Mouse (Mus musculus) heart, embryonic 10.5 days (tissue): ENCODE measurements around the gene Mxra8. TPM values are rescaled to one million over a fixed set of nuclear protein-coding genes. Genes with fewer than 3 reads are reported as not detected.

Experiments used
- DNase-seq: peaks from one replicate; pipeline ENCODE4 v3.0.0-alpha.2; 2017; ENCODE audit warnings: low spot score
- H3K27ac ChIP-seq: fragments of 300-500 bp; sonication (generic); 2 replicates; pipeline ENCODE4 v1.5.1; 2016; ENCODE audit warnings: mild to moderate bottlenecking
- H3K27me3 ChIP-seq: fragments of 300-500 bp; sonication (generic); 2 replicates; pipeline ENCODE4 v1.6.1; 2016; ENCODE audit warnings: mild to moderate bottlenecking; ENCODE audit not compliant: poor library complexity, insufficient read depth, severe bottlenecking
- H3K36me3 ChIP-seq: fragments of 300-500 bp; sonication (generic); 2 replicates; pipeline ENCODE4 v1.6.1; 2016; ENCODE audit warnings: mild to moderate bottlenecking, moderate library complexity
- H3K4me1 ChIP-seq: fragments of 300-500 bp; sonication (generic); 2 replicates; pipeline ENCODE4 v1.6.1; 2016; ENCODE audit warnings: mild to moderate bottlenecking
- H3K4me3 ChIP-seq: fragments of 300-500 bp; sonication (generic); 2 replicates; pipeline ENCODE4 v1.5.1; 2016; ENCODE audit warnings: mild to moderate bottlenecking, moderate library complexity
- H3K9me3 ChIP-seq: fragments of 300-500 bp; sonication (generic); 2 replicates; pipeline ENCODE4 v1.6.1; 2016; ENCODE audit warnings: mild to moderate bottlenecking, moderate library complexity
- WGBS: fragments of 180-500 bp; shearing (Covaris S2); methylation state at CpG from one replicate; pipeline ENCODE4 v1.1.7; 2016; 5-methylcytosine and 5-hydroxymethylcytosine counted together
- polyA plus RNA-seq: library from polyadenylated mRNA; unstranded; fragments of >200 nt; fragmentation: Nextera tagmentation; extraction: Ambion mirVana; gene quantifications from 2 replicates; pipeline ENCODE4 v1.2.1, GENCODE M21; 2016

Gene Mxra8
- polyA plus RNA-seq, 1 experiment from 2014 or later: 50.5 TPM

DNA sequence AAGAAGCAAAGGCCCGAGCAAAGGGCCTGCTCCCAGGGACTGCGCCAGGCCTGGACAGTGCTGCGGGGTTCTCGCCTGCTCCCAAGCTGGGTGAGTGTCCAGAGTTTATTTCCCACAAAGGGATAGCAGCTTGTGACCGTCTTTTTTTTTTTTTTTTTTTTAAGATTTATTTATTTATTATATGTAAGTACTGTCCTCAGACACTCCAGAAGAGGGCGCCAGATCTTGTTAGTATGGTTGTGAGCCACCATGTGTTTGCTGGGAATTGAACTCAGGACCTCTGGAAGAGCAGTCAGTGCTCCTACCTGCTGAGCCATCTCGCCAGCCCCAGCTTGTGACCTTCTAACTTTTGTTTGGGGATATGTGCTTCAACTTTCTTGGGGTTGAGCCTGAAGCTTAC, 18.5 kb upstream of the Mxra8 start:
- DNase-seq: no peak
- no peak overlapping the region for H3K4me3 ChIP-seq
- no peaks in the 10 kb centered on the region for H3K9me3 ChIP-seq
- peaks cover 99% of the 10 kb centered on the region for H3K36me3 ChIP-seq
- H3K4me1 ChIP-seq: no peaks in the 10 kb centered on the region
- H3K27me3 ChIP-seq: no peaks in the 10 kb centered on the region
- WGBS: 76% methylated on average over 7 of the region's 7 CpGs
- H3K27ac ChIP-seq: no peak overlapping the region

DNA sequence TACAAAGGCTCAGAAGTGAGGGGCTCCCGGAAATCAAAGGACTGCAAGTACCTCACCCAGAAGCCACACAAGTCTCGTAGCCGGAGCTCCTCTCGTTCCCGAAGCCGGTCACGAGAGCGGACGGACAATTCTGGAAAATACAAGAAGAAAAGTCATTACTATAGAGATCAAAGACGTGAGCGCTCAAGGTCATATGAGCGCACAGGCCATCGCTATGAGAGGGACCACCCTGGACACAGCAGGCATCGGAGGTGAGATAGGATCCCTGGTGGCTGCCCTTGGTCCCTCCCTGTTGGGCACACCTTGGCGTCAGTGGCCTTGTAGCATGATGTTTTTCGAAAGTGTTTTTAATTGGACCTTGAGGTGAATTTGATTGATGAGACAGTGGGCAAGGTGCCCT, 16.0 kb upstream of the Mxra8 start:
- Histone ChIP-seq H3K27me3 (no peaks in the 10 kb centered on the region), H3K4me1 (no peaks in the 10 kb centered on the region), H3K27ac (no peak overlapping the region), H3K4me3 (no peak overlapping the region), H3K9me3 (no peaks in the 10 kb centered on the region), H3K36me3 (peaks cover 95% of the 10 kb centered on the region)
- no peak for DNase-seq
- 94% methylated on average over 16 of the region's 16 CpGs for WGBS

DNA sequence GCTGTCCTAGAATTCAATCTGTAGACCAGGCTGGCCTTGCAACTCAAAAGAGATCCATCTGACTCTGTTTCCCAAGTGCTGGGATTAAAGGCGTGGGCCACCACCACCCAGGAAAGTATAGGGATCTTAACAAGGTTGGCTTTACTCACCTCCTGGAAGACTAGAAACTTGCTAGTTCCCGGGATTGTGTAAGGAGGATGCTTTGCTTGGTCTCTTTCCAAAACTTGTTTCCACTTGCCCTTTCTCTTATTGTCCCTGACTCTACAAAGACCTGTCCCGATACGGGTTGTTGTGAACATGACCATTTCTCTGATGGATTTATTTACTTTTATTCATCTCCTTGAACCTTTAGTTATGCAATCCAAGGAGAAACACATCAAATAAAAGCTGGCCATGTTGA, 9.6 kb upstream of the Mxra8 start:
- Histone ChIP-seq H3K4me3 (no peak overlapping the region), H3K27ac (no peak overlapping the region), H3K9me3 (no peaks in the 10 kb centered on the region), H3K36me3 (peaks cover 44% of the 10 kb centered on the region), H3K27me3 (no peaks in the 10 kb centered on the region), H3K4me1 (peaks cover 19% of the 10 kb centered on the region)
- WGBS: 96% methylated on average over 4 of the region's 4 CpGs
- DNase-seq: no peak

GRCm38 (mm10) chr4:155830596-155830995, 8.9 kb upstream of the Mxra8 start:
- Histone ChIP-seq H3K4me1 (peaks cover 19% of the 10 kb centered on the region), H3K36me3 (peaks cover 37% of the 10 kb centered on the region), H3K9me3 (no peaks in the 10 kb centered on the region), H3K27me3 (no peaks in the 10 kb centered on the region), H3K27ac (peak overlapping the region; percentile 67; the same call in 1 of the 2 replicates), H3K4me3 (peak overlapping the region; percentile 84; the same call in 1 of the 2 replicates)
- WGBS: 54% methylated on average over 8 of the region's 8 CpGs
- no peak for DNase-seq

GRCm38 (mm10) chr4:155831205-155831766, 8.2 kb upstream of the Mxra8 start, which contains the start of gene Aurkaip1:
Gene Aurkaip1 (plus strand): TSS chr4:155831272.
- H3K36me3 ChIP-seq: peaks cover 32% of the 10 kb centered on the region
- no peaks in the 10 kb centered on the region for H3K9me3 ChIP-seq
- peak within 1 kb of the TSS; percentile 87 for H3K27ac ChIP-seq
- H3K27me3 ChIP-seq: no peaks in the 10 kb centered on the region
- DNase-seq: peak; percentile 97
- H3K4me1 ChIP-seq: peaks cover 19% of the 10 kb centered on the region
- WGBS: under 1% methylated on average over 49 of the region's 49 CpGs
- peak within 1 kb of the TSS; percentile 84 for H3K4me3 ChIP-seq

DNA sequence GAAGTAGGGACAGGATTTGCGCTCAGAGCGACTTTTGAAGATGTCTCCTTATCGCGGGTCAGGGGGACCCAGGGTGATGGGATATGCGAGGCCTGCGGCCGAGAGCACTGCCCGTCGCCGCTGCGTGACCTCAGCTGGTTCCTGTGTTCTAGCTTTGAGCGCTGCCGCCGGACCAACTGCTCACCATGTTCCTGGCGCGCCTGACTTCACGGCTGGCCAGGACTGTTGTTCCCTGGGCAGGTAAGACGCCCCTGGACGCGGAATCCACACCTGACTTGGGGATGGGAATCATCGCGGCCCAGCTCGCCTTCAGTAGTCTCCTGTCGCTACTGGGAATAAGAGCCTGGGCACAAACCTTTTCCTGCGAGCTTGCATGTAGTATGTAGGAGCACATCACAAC, 7.6 kb upstream of the Mxra8 start:
- no peaks in the 10 kb centered on the region for H3K9me3 ChIP-seq
- H3K4me1 ChIP-seq: peaks cover 19% of the 10 kb centered on the region
- no peak for DNase-seq
- H3K27me3 ChIP-seq: no peaks in the 10 kb centered on the region
- under 1% methylated on average over 25 of the region's 25 CpGs for WGBS
- H3K27ac ChIP-seq: peak overlapping the region; percentile 87
- H3K4me3 ChIP-seq: peak overlapping the region; percentile 84
- H3K36me3 ChIP-seq: peaks cover 26% of the 10 kb centered on the region

- 52% methylated on average over 10 of the region's 10 CpGs for WGBS
- DNase-seq: no peak
Measured at GRCm38 (mm10) chr4:155832321-155832720, 7.2 kb upstream of the Mxra8 start.

DNA sequence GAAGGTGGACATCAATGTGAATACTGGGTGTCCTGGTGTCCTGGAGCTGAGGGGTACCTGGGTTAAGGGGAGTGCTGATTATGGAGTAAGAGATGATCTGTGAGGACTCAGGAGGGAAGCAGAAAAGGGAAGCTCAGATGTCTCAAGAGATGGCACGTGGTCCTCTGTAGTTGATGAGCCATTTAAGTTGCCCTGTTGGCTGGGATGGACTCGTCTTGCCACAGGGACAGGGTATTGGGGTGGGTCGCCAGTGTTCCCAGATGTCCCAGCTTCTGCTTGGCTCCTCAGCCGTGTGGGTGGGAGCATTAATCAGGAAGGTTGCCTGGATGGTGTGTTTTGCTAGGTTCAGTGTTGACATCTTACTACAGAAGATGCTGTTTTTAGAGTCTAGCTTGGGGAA, 6.2 kb upstream of the Mxra8 start:
- WGBS: 87% methylated on average over 4 of the region's 4 CpGs
- Histone ChIP-seq H3K27me3 (no peaks in the 10 kb centered on the region), H3K27ac (no peak overlapping the region), H3K36me3 (peaks cover 13% of the 10 kb centered on the region; the same call in 1 of the 2 replicates), H3K4me3 (no peak overlapping the region), H3K9me3 (no peaks in the 10 kb centered on the region), H3K4me1 (peaks cover 28% of the 10 kb centered on the region)
- no peak for DNase-seq

More at GRCm38 (mm10) chr4:155832321-155832720, 7.2 kb upstream of the Mxra8 start:
- no peaks in the 10 kb centered on the region for H3K27me3 ChIP-seq
- H3K4me3 ChIP-seq: peak overlapping the region; percentile 84
- peaks cover 22% of the 10 kb centered on the region for H3K36me3 ChIP-seq
- peak overlapping the region; percentile 87 for H3K27ac ChIP-seq
- peaks cover 19% of the 10 kb centered on the region for H3K4me1 ChIP-seq
- H3K9me3 ChIP-seq: no peaks in the 10 kb centered on the region

- Histone ChIP-seq H3K4me1 (peaks cover 34% of the 10 kb centered on the region), H3K36me3 (peaks cover 13% of the 10 kb centered on the region; the same call in 1 of the 2 replicates), H3K4me3 (no peak overlapping the region), H3K27me3 (no peaks in the 10 kb centered on the region), H3K27ac (no peak overlapping the region), H3K9me3 (no peaks in the 10 kb centered on the region)
- WGBS: 35% methylated on average over 2 of the region's 2 CpGs
- DNase-seq: no peak
Measured at GRCm38 (mm10) chr4:155833836-155834235, 5.6 kb upstream of the Mxra8 start.

DNA sequence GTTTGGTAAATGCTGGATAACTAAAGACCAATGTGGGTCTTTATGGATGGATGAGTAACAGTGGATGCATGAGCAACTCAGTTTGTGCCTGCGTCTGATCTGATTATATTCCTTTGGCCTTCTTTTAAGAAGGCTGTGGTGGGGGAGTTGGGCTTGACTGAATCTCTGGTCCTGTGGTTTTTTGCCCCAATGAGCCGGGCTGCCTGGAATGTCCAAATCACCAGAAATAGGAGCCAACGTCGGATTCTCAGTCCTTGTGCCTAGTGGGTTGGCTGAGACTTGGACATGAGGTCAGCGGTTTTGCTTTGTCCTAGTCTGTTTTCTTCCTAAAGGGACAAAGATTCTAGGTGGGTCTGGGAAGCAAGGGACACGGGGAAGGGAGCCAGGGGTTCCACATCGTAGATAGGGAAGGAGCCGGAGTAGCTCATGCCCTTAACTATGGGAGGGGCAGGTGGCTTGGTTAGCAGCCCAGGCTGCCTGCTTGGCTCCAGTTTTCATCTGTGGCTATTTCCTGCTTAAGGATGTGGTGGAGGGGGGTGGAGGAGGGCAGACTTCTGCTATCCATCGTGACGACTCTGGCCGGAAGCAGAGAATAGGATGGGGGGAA, 2.0 kb upstream of the Mxra8 start:
- DNase-seq: no peak
- Histone ChIP-seq H3K36me3 (peaks cover 18% of the 10 kb centered on the region; the same call in 1 of the 2 replicates), H3K9me3 (no peaks in the 10 kb centered on the region), H3K27me3 (peaks cover 17% of the 10 kb centered on the region), H3K27ac (no peak overlapping the region), H3K4me3 (no peak overlapping the region), H3K4me1 (peaks cover 58% of the 10 kb centered on the region)
- 66% methylated on average over 11 of the region's 11 CpGs for WGBS

DNA sequence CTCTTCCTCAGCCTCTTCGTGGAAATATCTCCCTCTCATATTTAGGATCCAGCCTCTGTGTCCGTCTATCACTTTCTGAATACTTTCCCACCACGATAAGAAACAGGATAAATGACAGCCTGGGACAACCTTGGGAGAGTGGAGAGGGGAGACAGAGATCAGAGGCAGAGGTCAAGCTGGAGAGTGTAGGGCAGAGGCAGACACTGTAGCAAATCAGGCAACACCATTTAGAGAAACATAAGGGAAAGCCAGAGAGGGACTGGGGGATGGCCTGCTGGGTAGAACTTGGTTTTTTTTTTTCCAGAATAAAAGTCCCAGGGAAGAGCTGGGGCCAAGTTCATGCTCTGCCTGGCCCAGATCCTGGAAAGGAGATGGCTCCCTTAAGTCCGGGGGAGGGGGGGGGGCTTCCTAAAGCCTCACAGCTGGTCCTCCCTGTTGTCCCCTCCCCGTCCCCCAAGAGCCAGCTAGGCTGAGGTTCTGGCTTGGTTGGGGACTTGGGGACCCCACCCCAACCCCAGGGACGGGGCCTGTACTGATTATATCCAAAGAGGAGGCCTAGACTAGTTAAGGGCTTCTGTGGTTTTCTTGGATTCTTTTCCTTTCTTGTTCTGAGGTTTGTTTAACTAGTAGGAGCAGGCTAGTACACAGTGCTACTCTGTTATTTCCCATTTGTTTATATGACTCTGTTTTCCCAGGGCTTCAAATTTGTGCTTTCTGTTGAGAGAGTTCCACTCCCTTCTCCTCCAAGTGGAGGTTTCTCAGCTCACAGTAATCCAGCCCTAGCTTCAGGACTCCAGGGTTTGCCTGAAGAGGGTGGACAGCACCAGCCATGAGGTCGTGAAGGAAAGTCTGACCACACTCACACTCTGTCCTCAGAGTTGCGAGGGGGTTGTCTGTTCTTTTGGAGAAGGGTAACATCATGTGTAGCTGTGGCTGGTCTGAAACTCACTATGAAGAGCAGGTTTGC, 1.0 kb upstream of the Mxra8 start:
- H3K27me3 ChIP-seq: peaks cover 17% of the 10 kb centered on the region
- H3K27ac ChIP-seq: peak overlapping the region; percentile 87
- H3K36me3 ChIP-seq: peaks cover 18% of the 10 kb centered on the region
- H3K4me3 ChIP-seq: peak overlapping the region; percentile 70
- no peaks in the 10 kb centered on the region for H3K9me3 ChIP-seq
- DNase-seq: no peak
- peaks cover 51% of the 10 kb centered on the region for H3K4me1 ChIP-seq
- 41% methylated on average over 8 of the region's 8 CpGs for WGBS

DNA sequence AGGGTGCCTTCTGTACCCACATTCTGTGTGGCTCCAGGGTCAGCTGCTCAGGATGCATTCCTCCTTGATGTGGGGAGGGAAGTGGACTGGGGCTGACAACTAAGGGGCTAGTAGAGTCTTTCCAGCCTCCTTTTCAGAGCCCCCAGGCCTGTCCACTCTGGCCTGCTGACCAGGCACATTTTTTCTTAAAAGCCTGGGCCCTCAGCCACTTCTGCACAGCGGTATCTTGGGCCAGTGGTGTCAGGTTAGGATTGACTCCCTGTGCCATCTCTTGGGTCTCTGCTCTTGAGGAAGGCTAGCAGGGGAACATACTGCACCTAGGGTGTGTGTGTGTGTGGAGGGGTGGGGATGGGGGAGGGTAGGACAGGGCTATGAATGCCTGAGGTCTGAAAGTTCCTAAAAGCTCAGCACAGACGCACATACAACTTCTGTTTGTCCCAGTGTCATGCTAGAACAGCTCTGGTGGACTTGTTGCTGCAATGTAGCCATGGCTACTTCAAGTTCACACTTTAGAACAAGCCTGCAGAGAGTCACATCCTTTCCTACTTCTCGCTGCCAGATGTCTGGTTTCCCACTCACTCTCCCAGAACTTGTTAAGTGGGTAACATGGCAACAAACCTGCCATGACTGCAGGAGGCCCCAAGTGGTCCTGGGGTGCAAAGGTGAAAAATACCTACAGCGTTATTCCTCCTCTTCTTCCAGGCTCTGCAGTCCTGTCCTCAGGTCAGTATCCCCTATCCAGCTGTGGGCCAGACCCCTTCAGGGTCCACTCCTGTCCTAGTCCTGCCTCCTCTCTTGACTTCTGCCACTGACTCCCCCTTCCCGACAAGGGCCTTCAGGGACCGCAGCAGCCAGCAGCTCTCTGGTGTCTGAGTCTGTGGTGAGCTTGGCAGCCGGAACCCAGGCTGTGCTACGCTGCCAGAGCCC, 859 bp downstream of the Mxra8 start:
- Histone ChIP-seq H3K9me3 (no peaks in the 10 kb centered on the region), H3K27me3 (peaks cover 17% of the 10 kb centered on the region), H3K27ac (peak overlapping the region; percentile 87), H3K4me3 (peak overlapping the region; percentile 70), H3K4me1 (peaks cover 47% of the 10 kb centered on the region), H3K36me3 (peaks cover 25% of the 10 kb centered on the region)
- no peak for DNase-seq
- WGBS: 5% methylated on average over 8 of the region's 8 CpGs
